Mouse (Mus musculus): Measurements from ENCODE around the gene Cd274. TPM values are rescaled to one million over a fixed set of nuclear protein-coding genes. Genes with fewer than 3 reads are reported as not detected.

Cd274 gene
- total RNA-seq, 1 experiment from 2014 or later: 6.9 TPM

GRCm38 (mm10) chr19:29430953-29431352, 63.7 kb downstream of the Cd274 start:
- DNase-seq: no peak

GRCm38 (mm10) chr19:29436793-29437479, 69.7 kb downstream of the Cd274 start:
- no peak for DNase-seq

Other genes with a start within 250 kb of the Cd274 start
- gene Jak2, start 115.6 kb upstream of the Cd274 start, total RNA-seq (2021): 23.7 and 26.5 TPM in 2 replicates
- gene Insl6, start 42.1 kb upstream of the Cd274 start, total RNA-seq (2021): 0.79 TPM in 1 of 2 replicates, not detected in the other
- gene Rln1, start 32.8 kb upstream of the Cd274 start, total RNA-seq (2021): not detected in 2 replicates
- 66.1 and 99.7 TPM in 2 replicates for gene Plgrkt, start 65 bp upstream of the Cd274 start, total RNA-seq (2021)
- not detected in 2 replicates for gene Pdcd1lg2, start 43.5 kb downstream of the Cd274 start, total RNA-seq (2021)
- 36.3 and 40.9 TPM in 2 replicates for gene Ric1, start 154.8 kb downstream of the Cd274 start, total RNA-seq (2021)